Mouse (Mus musculus) left cerebral cortex, adult 8-10 months (tissue): ENCODE results near the gene Gm11084. TPM values are rescaled to one million over a fixed set of nuclear protein-coding genes. Genes with fewer than 3 reads are reported as not detected.
"Not testable (repeated sequence)": the region's sequence is repeated elsewhere in the genome, so short reads cannot be mapped to it uniquely, and the experiment has no call there.

Experiments used
- DNase-seq, 2 experiments: peaks; one replicate each; pipeline ENCODE4 v3.0.0; 2022; ENCODE audit warnings: low spot score in 2 of 2
- total RNA-seq, 4 experiments: library from RNA; stranded (reverse); gene quantifications; 2 replicates each; pipeline ENCODE4 v1.2.4; 2022

The Gm11084 gene
- not detected for total RNA-seq

- no peak for DNase-seq
Observed at GRCm38 (mm10) chr2:72986616-72987015, at the start of gene Gm11084. Gene Gm11084, minus strand, starts transcription at chr2:72986716.

GRCm38 (mm10) chr2:73031061-73032055 is 44.8 kb upstream of the Gm11084 start:
- DNase-seq, result no peak

GRCm38 (mm10) chr2:73029846-73030245 is 43.3 kb upstream of the Gm11084 start:
- no peak for DNase-seq

- DNase-seq, result no peak
Observed at GRCm38 (mm10) chr2:73028019-73028418, 41.5 kb upstream of the Gm11084 start.

- DNase-seq, result no peak
Observed at GRCm38 (mm10) chr2:73027126-73027525, 40.6 kb upstream of the Gm11084 start.

- DNase-seq, result no peak
Observed at GRCm38 (mm10) chr2:73023803-73024202, 37.3 kb upstream of the Gm11084 start.

- DNase-seq, result no peak
Observed at GRCm38 (mm10) chr2:73021046-73021445, 34.5 kb upstream of the Gm11084 start.

- DNase-seq, result peak; percentile 43 to 71
Observed at GRCm38 (mm10) chr2:73019371-73020146, 33.0 kb upstream of the Gm11084 start.

GRCm38 (mm10) chr2:73014063-73014462 is 27.5 kb upstream of the Gm11084 start:
- DNase-seq, result not testable (repeated sequence)

- no peak for DNase-seq
Observed at GRCm38 (mm10) chr2:73012636-73013035, 26.1 kb upstream of the Gm11084 start.

GRCm38 (mm10) chr2:73007472-73007871 is 21.0 kb upstream of the Gm11084 start:
- DNase-seq, result no peak

GRCm38 (mm10) chr2:73005611-73006515 is 19.3 kb upstream of the Gm11084 start:
- no peak for DNase-seq

- peak in 1 of 2 experiments; percentile 58 for DNase-seq
Observed at GRCm38 (mm10) chr2:73003751-73004717, 17.5 kb upstream of the Gm11084 start.

GRCm38 (mm10) chr2:73003049-73003448 is 16.5 kb upstream of the Gm11084 start:
- no peak for DNase-seq

- DNase-seq, result no peak
Observed at GRCm38 (mm10) chr2:73002451-73002850, 15.9 kb upstream of the Gm11084 start.

GRCm38 (mm10) chr2:73001994-73002393 is 15.5 kb upstream of the Gm11084 start:
- no peak for DNase-seq

- no peak for DNase-seq
Observed at GRCm38 (mm10) chr2:73000194-73000593, 13.7 kb upstream of the Gm11084 start.

GRCm38 (mm10) chr2:72997586-72997985 is 11.1 kb upstream of the Gm11084 start:
- no peak for DNase-seq

- no peak for DNase-seq
Observed at GRCm38 (mm10) chr2:72996808-72997378, 10.4 kb upstream of the Gm11084 start.
